Mouse (Mus musculus) heart, embryonic 13.5 days (tissue): ENCODE results near the gene Cul5. TPM values are rescaled to one million over a fixed set of nuclear protein-coding genes. Genes with fewer than 3 reads are reported as not detected.

ENCODE experiments used
- polyA plus RNA-seq: library from polyadenylated mRNA; unstranded; fragments of >200 nt; fragmentation: Nextera tagmentation; extraction: Ambion mirVana; gene quantifications from 2 replicates; pipeline ENCODE4 v1.2.1, GENCODE M21; 2015

Cul5 gene
- polyA plus RNA-seq, 1 experiment from 2014 or later = 21.4 TPM

Other genes with a start within 250 kb of the Cul5 start
- gene Atm, start 133.3 kb downstream of the Cul5 start, polyA plus RNA-seq = 6.0 and 7.8 TPM in 2 replicates
- gene Npat, start 133.0 kb downstream of the Cul5 start, polyA plus RNA-seq = 11.9 and 12.4 TPM in 2 replicates
- gene Acat1, start 59.6 kb downstream of the Cul5 start, polyA plus RNA-seq = 172 and 183 TPM in 2 replicates
- 0.36 TPM in 2 replicates for gene Rab39, start 36.2 kb upstream of the Cul5 start, polyA plus RNA-seq
- gene Slc35f2, start 101.5 kb upstream of the Cul5 start, polyA plus RNA-seq = 0.68 and 0.75 TPM in 2 replicates
- gene Sln, start 180.2 kb upstream of the Cul5 start, polyA plus RNA-seq = 34.7 and 41.9 TPM in 2 replicates